Mouse (Mus musculus): ENCODE measurements around the gene Tmcc1. TPM values are rescaled to one million over a fixed set of nuclear protein-coding genes. Genes with fewer than 3 reads are reported as not detected.

The Tmcc1 gene
- polyA plus RNA-seq, 1 experiment from 2014 or later, result 12.6 TPM

DNA sequence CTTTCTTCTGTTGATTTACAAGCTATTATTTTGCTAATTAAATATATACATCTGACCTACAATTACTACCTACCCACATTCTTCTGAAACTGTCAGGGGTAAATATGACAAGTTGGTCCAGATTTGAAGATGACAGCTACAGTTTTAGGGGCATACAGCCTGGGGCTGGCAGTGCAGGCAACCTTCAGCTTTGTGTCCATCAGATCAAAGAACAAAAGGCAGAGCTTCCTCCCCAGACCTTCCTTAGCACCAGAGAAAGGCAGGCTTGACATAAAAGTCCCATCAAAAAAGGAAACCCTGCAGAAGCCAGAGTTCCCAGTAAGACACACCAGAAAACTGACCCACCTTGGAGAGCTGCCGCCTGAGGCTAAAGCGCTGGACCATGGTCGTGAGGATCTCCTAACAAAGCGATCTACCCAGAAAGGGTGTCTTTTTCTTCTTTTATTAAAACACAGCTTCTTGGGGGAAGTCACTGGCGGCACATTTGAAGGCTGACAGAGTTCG, 86.3 kb downstream of the Tmcc1 start:
- Histone ChIP-seq H3K4me2 (ENCODE audit: low read length) (peak overlapping the region; percentile 84), H3K9me3 (ENCODE audit: control insufficient read depth, low read length) (no peaks in the 10 kb centered on the region), H3K4me1 (ENCODE audit: control insufficient read depth in 2 of 2, insufficient read depth in 2 of 2, low read length in 2 of 2) (peaks cover 4 to 12% of the 10 kb centered on the region in 2 experiments; a peak in 2 of 4 replicates), H3K27me3 (ENCODE audit: control insufficient read depth, insufficient read depth, low read length) (no peaks in the 10 kb centered on the region), H3K9ac (ENCODE audit: low read length) (peak overlapping the region; percentile 80), H3K27ac (replicated peaks in 1 of 2; ENCODE audit: control insufficient read depth in 1 of 2, insufficient read depth in 1 of 2, low read depth in 2 of 2, low read length in 2 of 2) (peak overlapping the region; percentile 60 to 89), H3K36me3 (ENCODE audit: control insufficient read depth, insufficient read depth, low read length) (no peaks in the 10 kb centered on the region), H3K4me3 (ENCODE audit: control insufficient read depth in 1 of 2, insufficient read depth in 1 of 2, low read depth in 1 of 2, low read length in 2 of 2) (peak overlapping the region; percentile 59 to 76)
- ATAC-seq (ENCODE audit: insufficient number of reproducible peaks, insufficient read depth, low FRiP score, low read depth), result no peak
- 0% methylated on average over 6 of the region's 6 CpGs for WGBS

DNA sequence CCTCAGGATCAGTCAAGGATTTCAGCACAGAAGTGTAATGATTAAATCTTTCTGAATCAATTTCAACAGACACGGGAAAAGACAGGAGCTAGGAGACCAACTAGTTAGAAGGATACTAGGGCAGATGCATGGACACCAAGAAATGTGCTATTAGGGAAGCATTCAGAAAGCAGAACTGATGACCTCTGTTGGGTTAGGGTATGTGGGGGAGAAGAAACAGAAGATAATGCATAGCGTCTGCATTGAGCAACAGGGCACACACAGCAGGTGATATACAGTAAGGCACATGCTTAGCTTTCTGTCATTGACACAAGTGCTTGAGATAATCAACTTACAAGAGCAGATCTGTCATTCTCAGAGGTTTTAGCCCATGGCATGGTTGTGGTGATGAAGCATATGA, 95.7 kb downstream of the Tmcc1 start:
- no peaks in the 10 kb centered on the region for H3K9me3 ChIP-seq (ENCODE audit: control insufficient read depth, low read length)
- 0 out of 4 replicates have a peak overlapping the region, but pooled peaks of 1 of the 2 experiments have one; percentile 15 for H3K27ac ChIP-seq (replicated peaks in 1 of 2; ENCODE audit: control insufficient read depth in 1 of 2, insufficient read depth in 1 of 2, low read depth in 2 of 2, low read length in 2 of 2)
- H3K4me3 ChIP-seq (ENCODE audit: control insufficient read depth in 1 of 2, insufficient read depth in 1 of 2, low read depth in 1 of 2, low read length in 2 of 2), result no peak overlapping the region
- no peak for ATAC-seq (ENCODE audit: insufficient number of reproducible peaks, insufficient read depth, low FRiP score, low read depth)
- no peak overlapping the region for H3K4me2 ChIP-seq (ENCODE audit: low read length)
- H3K36me3 ChIP-seq (ENCODE audit: control insufficient read depth, insufficient read depth, low read length), result no peaks in the 10 kb centered on the region
- H3K9ac ChIP-seq (ENCODE audit: low read length), result no peak overlapping the region
- H3K4me1 ChIP-seq (ENCODE audit: control insufficient read depth in 2 of 2, insufficient read depth in 2 of 2, low read length in 2 of 2), result peaks cover 0 to 12% of the 10 kb centered on the region in 2 experiments; a peak in 2 of 4 replicates
- H3K27me3 ChIP-seq (ENCODE audit: control insufficient read depth, insufficient read depth, low read length), result no peaks in the 10 kb centered on the region
- 62% methylated on average over 2 of the region's 2 CpGs for WGBS

DNA sequence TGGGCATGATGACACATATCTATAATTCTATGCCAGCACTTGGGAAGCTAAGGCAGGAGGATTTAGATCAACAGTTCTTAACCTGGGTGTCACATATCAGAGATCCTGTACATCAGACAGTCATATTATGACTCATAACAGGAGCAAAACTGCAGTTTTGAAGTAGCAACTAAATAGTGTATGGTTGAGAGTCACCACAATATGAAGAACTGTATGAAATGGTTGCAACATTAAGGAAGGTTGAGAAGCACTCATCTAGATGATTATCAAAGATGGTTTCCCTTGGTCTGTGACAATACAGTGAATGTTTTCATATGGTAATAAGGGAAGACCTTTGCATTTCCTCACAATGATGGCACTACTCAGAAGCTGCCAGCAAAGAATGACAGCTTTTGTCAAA, 103.9 kb downstream of the Tmcc1 start:
- no peaks in the 10 kb centered on the region for H3K9me3 ChIP-seq (ENCODE audit: control insufficient read depth, low read length)
- H3K27me3 ChIP-seq (ENCODE audit: control insufficient read depth, insufficient read depth, low read length), result no peaks in the 10 kb centered on the region
- H3K27ac ChIP-seq (replicated peaks in 1 of 2; ENCODE audit: control insufficient read depth in 1 of 2, insufficient read depth in 1 of 2, low read depth in 2 of 2, low read length in 2 of 2), result no peak overlapping the region
- no peaks in the 10 kb centered on the region for H3K36me3 ChIP-seq (ENCODE audit: control insufficient read depth, insufficient read depth, low read length)
- H3K9ac ChIP-seq (ENCODE audit: low read length), result no peak overlapping the region
- H3K4me3 ChIP-seq (ENCODE audit: control insufficient read depth in 1 of 2, insufficient read depth in 1 of 2, low read depth in 1 of 2, low read length in 2 of 2), result no peak overlapping the region
- H3K4me2 ChIP-seq (ENCODE audit: low read length), result no peak overlapping the region
- no peak for ATAC-seq (ENCODE audit: insufficient number of reproducible peaks, insufficient read depth, low FRiP score, low read depth)
- H3K4me1 ChIP-seq (ENCODE audit: control insufficient read depth in 2 of 2, insufficient read depth in 2 of 2, low read length in 2 of 2), result peaks cover 3 to 6% of the 10 kb centered on the region in 2 experiments; a peak in 2 of 4 replicates

DNA sequence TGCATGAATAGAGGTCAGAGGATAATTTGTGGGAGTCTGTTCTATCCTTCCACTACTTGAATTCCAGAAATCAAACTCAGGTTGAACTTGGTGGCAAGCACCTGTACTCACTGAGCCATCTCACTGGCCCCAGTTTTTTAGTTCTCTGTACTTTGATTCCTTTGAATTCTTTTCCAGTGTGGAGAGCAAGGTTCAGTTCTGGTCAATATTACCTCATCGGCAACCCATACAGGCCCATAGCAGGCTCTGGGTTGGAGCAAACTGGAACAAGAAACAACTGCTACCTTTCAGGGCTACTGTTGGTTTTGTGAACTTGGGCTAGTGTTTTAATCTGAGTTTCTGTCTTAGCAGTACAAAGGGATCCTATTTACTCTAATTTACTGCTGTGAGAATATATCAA, 107.2 kb downstream of the Tmcc1 start:
- no peak overlapping the region for H3K4me3 ChIP-seq (ENCODE audit: control insufficient read depth in 1 of 2, insufficient read depth in 1 of 2, low read depth in 1 of 2, low read length in 2 of 2)
- ATAC-seq (ENCODE audit: insufficient number of reproducible peaks, insufficient read depth, low FRiP score, low read depth), result no peak
- no peaks in the 10 kb centered on the region for H3K27me3 ChIP-seq (ENCODE audit: control insufficient read depth, insufficient read depth, low read length)
- H3K9ac ChIP-seq (ENCODE audit: low read length), result no peak overlapping the region
- H3K27ac ChIP-seq (replicated peaks in 1 of 2; ENCODE audit: control insufficient read depth in 1 of 2, insufficient read depth in 1 of 2, low read depth in 2 of 2, low read length in 2 of 2), result no peak overlapping the region
- H3K9me3 ChIP-seq (ENCODE audit: control insufficient read depth, low read length), result no peaks in the 10 kb centered on the region
- H3K36me3 ChIP-seq (ENCODE audit: control insufficient read depth, insufficient read depth, low read length), result no peaks in the 10 kb centered on the region
- WGBS, result 97% methylated on average over 1 of the region's 1 CpGs
- H3K4me2 ChIP-seq (ENCODE audit: low read length), result no peak overlapping the region
- peaks cover 3 to 13% of the 10 kb centered on the region in 2 experiments; a peak in 3 of 4 replicates for H3K4me1 ChIP-seq (ENCODE audit: control insufficient read depth in 2 of 2, insufficient read depth in 2 of 2, low read length in 2 of 2)

- no peaks in the 10 kb centered on the region for H3K9me3 ChIP-seq (ENCODE audit: control insufficient read depth, low read length)
- no peaks in the 10 kb centered on the region for H3K27me3 ChIP-seq (ENCODE audit: control insufficient read depth, insufficient read depth, low read length)
- no peak for ATAC-seq (ENCODE audit: insufficient number of reproducible peaks, insufficient read depth, low FRiP score, low read depth)
- H3K9ac ChIP-seq (ENCODE audit: low read length), result no peak overlapping the region
- no peaks in the 10 kb centered on the region for H3K36me3 ChIP-seq (ENCODE audit: control insufficient read depth, insufficient read depth, low read length)
- H3K4me2 ChIP-seq (ENCODE audit: low read length), result no peak overlapping the region
- no peak overlapping the region for H3K27ac ChIP-seq (replicated peaks in 1 of 2; ENCODE audit: control insufficient read depth in 1 of 2, insufficient read depth in 1 of 2, low read depth in 2 of 2, low read length in 2 of 2)
- no peak overlapping the region for H3K4me3 ChIP-seq (ENCODE audit: control insufficient read depth in 1 of 2, insufficient read depth in 1 of 2, low read depth in 1 of 2, low read length in 2 of 2)
- 52% methylated on average over 1 of the region's 1 CpGs for WGBS
- H3K4me1 ChIP-seq (ENCODE audit: control insufficient read depth in 2 of 2, insufficient read depth in 2 of 2, low read length in 2 of 2), result peaks cover 5 to 19% of the 10 kb centered on the region in 2 experiments
Observed at GRCm38 (mm10) chr6:116082239-116082638, 111.0 kb downstream of the Tmcc1 start.

DNA sequence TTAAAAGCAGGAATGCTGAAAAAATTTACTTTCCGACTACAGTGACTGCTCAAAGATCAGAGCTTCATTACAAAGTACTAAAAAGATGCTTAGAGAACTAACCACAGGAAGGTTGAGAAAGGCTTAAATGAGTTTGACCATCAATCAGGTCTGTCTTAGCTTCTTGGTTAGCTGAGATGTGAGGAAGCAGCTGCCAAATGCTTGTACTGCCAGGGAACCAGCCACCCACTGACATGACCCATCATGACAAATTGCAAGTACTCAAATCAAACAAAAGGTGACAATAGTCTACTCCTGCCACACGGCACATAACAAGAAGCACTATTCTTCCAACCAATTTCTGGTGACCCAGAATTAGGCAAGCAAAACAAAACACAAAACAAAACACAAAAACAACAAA, 111.9 kb downstream of the Tmcc1 start:
- peaks cover 5 to 19% of the 10 kb centered on the region in 2 experiments for H3K4me1 ChIP-seq (ENCODE audit: control insufficient read depth in 2 of 2, insufficient read depth in 2 of 2, low read length in 2 of 2)
- H3K4me3 ChIP-seq (ENCODE audit: control insufficient read depth in 1 of 2, insufficient read depth in 1 of 2, low read depth in 1 of 2, low read length in 2 of 2), result no peak overlapping the region
- no peak overlapping the region for H3K27ac ChIP-seq (replicated peaks in 1 of 2; ENCODE audit: control insufficient read depth in 1 of 2, insufficient read depth in 1 of 2, low read depth in 2 of 2, low read length in 2 of 2)
- H3K9ac ChIP-seq (ENCODE audit: low read length), result no peak overlapping the region
- no peaks in the 10 kb centered on the region for H3K9me3 ChIP-seq (ENCODE audit: control insufficient read depth, low read length)
- H3K27me3 ChIP-seq (ENCODE audit: control insufficient read depth, insufficient read depth, low read length), result no peaks in the 10 kb centered on the region
- H3K4me2 ChIP-seq (ENCODE audit: low read length), result no peak overlapping the region
- 73% methylated on average over 2 of the region's 2 CpGs for WGBS
- no peak for ATAC-seq (ENCODE audit: insufficient number of reproducible peaks, insufficient read depth, low FRiP score, low read depth)
- H3K36me3 ChIP-seq (ENCODE audit: control insufficient read depth, insufficient read depth, low read length), result no peaks in the 10 kb centered on the region

GRCm38 (mm10) chr6:116080756-116081155, 112.5 kb downstream of the Tmcc1 start:
- Histone ChIP-seq H3K4me2 (ENCODE audit: low read length) (no peak overlapping the region), H3K9ac (ENCODE audit: low read length) (no peak overlapping the region), H3K27me3 (ENCODE audit: control insufficient read depth, insufficient read depth, low read length) (no peaks in the 10 kb centered on the region), H3K4me1 (ENCODE audit: control insufficient read depth in 2 of 2, insufficient read depth in 2 of 2, low read length in 2 of 2) (peaks cover 7 to 19% of the 10 kb centered on the region in 2 experiments), H3K27ac (replicated peaks in 1 of 2; ENCODE audit: control insufficient read depth in 1 of 2, insufficient read depth in 1 of 2, low read depth in 2 of 2, low read length in 2 of 2) (no peak overlapping the region), H3K4me3 (ENCODE audit: control insufficient read depth in 1 of 2, insufficient read depth in 1 of 2, low read depth in 1 of 2, low read length in 2 of 2) (no peak overlapping the region), H3K36me3 (ENCODE audit: control insufficient read depth, insufficient read depth, low read length) (no peaks in the 10 kb centered on the region), H3K9me3 (ENCODE audit: control insufficient read depth, low read length) (no peaks in the 10 kb centered on the region)
- ATAC-seq (ENCODE audit: insufficient number of reproducible peaks, insufficient read depth, low FRiP score, low read depth), result no peak
- WGBS, result 81% methylated on average over 5 of the region's 5 CpGs

GRCm38 (mm10) chr6:116077608-116078007, 115.7 kb downstream of the Tmcc1 start:
- H3K27ac ChIP-seq (replicated peaks in 1 of 2; ENCODE audit: control insufficient read depth in 1 of 2, insufficient read depth in 1 of 2, low read depth in 2 of 2, low read length in 2 of 2), result no peak overlapping the region
- no peaks in the 10 kb centered on the region for H3K27me3 ChIP-seq (ENCODE audit: control insufficient read depth, insufficient read depth, low read length)
- no peak overlapping the region for H3K4me3 ChIP-seq (ENCODE audit: control insufficient read depth in 1 of 2, insufficient read depth in 1 of 2, low read depth in 1 of 2, low read length in 2 of 2)
- H3K4me2 ChIP-seq (ENCODE audit: low read length), result no peak overlapping the region
- H3K36me3 ChIP-seq (ENCODE audit: control insufficient read depth, insufficient read depth, low read length), result no peaks in the 10 kb centered on the region
- H3K4me1 ChIP-seq (ENCODE audit: control insufficient read depth in 2 of 2, insufficient read depth in 2 of 2, low read length in 2 of 2), result peaks cover 11 to 33% of the 10 kb centered on the region in 2 experiments
- H3K9ac ChIP-seq (ENCODE audit: low read length), result no peak overlapping the region
- no peaks in the 10 kb centered on the region for H3K9me3 ChIP-seq (ENCODE audit: control insufficient read depth, low read length)
- WGBS, result 35% methylated on average over 3 of the region's 3 CpGs
- ATAC-seq (ENCODE audit: insufficient number of reproducible peaks, insufficient read depth, low FRiP score, low read depth), result no peak

Measured in heart, embryonic 14.5 days (tissue).